Mouse (Mus musculus) liver, embryonic 14.5 days (tissue): ENCODE results near the gene Gprc5b. TPM values are rescaled to one million over a fixed set of nuclear protein-coding genes. Genes with fewer than 3 reads are reported as not detected.

Experiments used
- ATAC-seq: fragments of 200-750 bp; cut with Nextera tagmentation; 2 replicates; pipeline ENCODE4 v1.8.0; 2017; ENCODE audit warnings: moderate number of reproducible peaks, mild to moderate bottlenecking, moderate library complexity; ENCODE audit not compliant: insufficient read depth
- DNase-seq, 3 experiments: peaks; one replicate each; pipeline ENCODE4 v3.0.0-alpha.2; 2012 to 2013; ENCODE audit warnings: low read depth in 3 of 3, low spot score in 3 of 3
- H3K27ac ChIP-seq: fragments of 300-500 bp; sonication (generic); 2 replicates; pipeline ENCODE4 v1.5.1; 2014; ENCODE audit warnings: moderate library complexity, mild to moderate bottlenecking, control low read depth, inconsistent platforms
- H3K27me3 ChIP-seq: fragments of 300-500 bp; sonication (generic); 2 replicates; pipeline ENCODE4 v1.6.1; 2014; ENCODE audit warnings: mild to moderate bottlenecking, low read length, moderate library complexity; ENCODE audit not compliant: control insufficient read depth, insufficient read depth
- H3K36me3 ChIP-seq: fragments of 300-500 bp; sonication (generic); replicated peaks from 2 replicates; pipeline ENCODE4 v1.6.1; 2014; ENCODE audit warnings: low read depth; ENCODE audit not compliant: control insufficient read depth, insufficient read depth
- H3K4me1 ChIP-seq, 2 experiments: fragments of 200-500 bp in 1 of 2; fragments of 300-500 bp in 1 of 2; sonication (generic) in 1 of 2; replicated peaks; 2 replicates each; pipeline ENCODE4 v1.6.1; 2012 to 2014; ENCODE audit warnings: antibody characterized with exemption in 1 of 2, inconsistent platforms in 1 of 2, low read length in 1 of 2; ENCODE audit not compliant: control insufficient read depth in 2 of 2, insufficient read depth in 2 of 2
- H3K4me2 ChIP-seq: fragments of 300-500 bp; sonication (generic); 2 replicates; pipeline ENCODE4 v1.6.1; 2014; ENCODE audit warnings: low read depth, mild to moderate bottlenecking, control low read depth, moderate library complexity
- H3K4me3 ChIP-seq, 2 experiments: fragments of 200-500 bp in 1 of 2; fragments of 300-500 bp in 1 of 2; sonication (generic) in 1 of 2; 2 replicates each; pipeline ENCODE4 v1.5.1; 2012 to 2014; ENCODE audit warnings: low read depth in 2 of 2, low read length in 2 of 2, mild to moderate bottlenecking in 2 of 2, control low read depth in 1 of 2, inconsistent platforms in 1 of 2, moderate library complexity in 1 of 2; ENCODE audit not compliant: insufficient read depth in 1 of 2
- H3K9ac ChIP-seq: fragments of 300-500 bp; sonication (generic); replicated peaks from 2 replicates; pipeline ENCODE4 v1.6.1; 2014; ENCODE audit warnings: mild to moderate bottlenecking, control low read depth, moderate library complexity
- H3K9me3 ChIP-seq: fragments of 300-500 bp; sonication (generic); 2 replicates; pipeline ENCODE4 v1.6.1; 2016; ENCODE audit warnings: low read length, mixed read lengths; ENCODE audit not compliant: control insufficient read depth
- CTCF ChIP-seq: IDR thresholded peaks from 2 replicates; pipeline ENCODE4 v1.5.1; 2016; ENCODE audit warnings: antibody characterized with exemption, low read depth, control low read depth
- EP300 ChIP-seq: IDR thresholded peaks from 2 replicates; pipeline ENCODE4 v1.6.1; 2016; ENCODE audit warnings: antibody characterized with exemption, low read depth
- WGBS: fragments of 180-500 bp; shearing (Covaris S2); extraction: QIAGEN DNeasy Blood & Tissue Kit; methylation state at CpG from one replicate; pipeline ENCODE4 v1.1.7; 2014; ENCODE audit not compliant: insufficient replicate concordance; 5-methylcytosine and 5-hydroxymethylcytosine counted together
- polyA plus RNA-seq, 2 experiments: library from polyadenylated mRNA; depleted of rRNA in 1 of 2; stranded (reverse) in 1 of 2; unstranded in 1 of 2; fragments of >200 nt; fragmentation: Nextera tagmentation in 1 of 2; extraction: Ambion mirVana in 1 of 2; gene quantifications; 2 replicates each; pipeline versions ENCODE4 v1.2.1 to v1.2.3; 2012 to 2014

The Gprc5b gene
- polyA plus RNA-seq, 2 experiments, result 0.30 to 0.76 TPM

DNA sequence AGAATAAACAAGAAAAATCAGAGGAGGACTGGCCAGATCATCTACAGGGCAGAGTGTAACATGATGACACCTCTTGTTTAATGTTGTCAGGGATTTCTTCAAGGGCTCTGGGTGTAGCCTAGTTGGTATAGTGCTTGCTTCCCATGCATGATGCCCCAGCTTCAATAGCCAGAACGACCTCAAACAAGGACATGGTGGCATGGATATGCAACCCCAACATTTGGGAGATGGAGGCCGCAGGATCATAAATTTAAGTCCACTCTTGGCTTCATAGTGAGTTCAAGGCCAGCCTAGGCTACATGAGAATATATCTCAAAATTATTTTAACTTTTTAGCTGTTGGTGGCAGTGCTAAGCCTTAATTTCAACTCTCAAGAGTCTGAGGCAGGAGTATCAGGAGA lies 67.7 kb downstream of the Gprc5b start:
- TF ChIP-seq CTCF (no peak), EP300 (no peak)
- no peaks in the 10 kb centered on the region for H3K9me3 ChIP-seq
- WGBS, result 58% methylated on average over 2 of the region's 2 CpGs
- H3K4me3 ChIP-seq, result no peak overlapping the region
- DNase-seq (no peak), ATAC-seq (no peak)
- no peaks in the 10 kb centered on the region for H3K36me3 ChIP-seq
- no peak overlapping the region for H3K4me2 ChIP-seq
- no peak overlapping the region for H3K9ac ChIP-seq
- no peak overlapping the region for H3K27ac ChIP-seq
- no peaks in the 10 kb centered on the region for H3K4me1 ChIP-seq
- H3K27me3 ChIP-seq, result no peaks in the 10 kb centered on the region

DNA sequence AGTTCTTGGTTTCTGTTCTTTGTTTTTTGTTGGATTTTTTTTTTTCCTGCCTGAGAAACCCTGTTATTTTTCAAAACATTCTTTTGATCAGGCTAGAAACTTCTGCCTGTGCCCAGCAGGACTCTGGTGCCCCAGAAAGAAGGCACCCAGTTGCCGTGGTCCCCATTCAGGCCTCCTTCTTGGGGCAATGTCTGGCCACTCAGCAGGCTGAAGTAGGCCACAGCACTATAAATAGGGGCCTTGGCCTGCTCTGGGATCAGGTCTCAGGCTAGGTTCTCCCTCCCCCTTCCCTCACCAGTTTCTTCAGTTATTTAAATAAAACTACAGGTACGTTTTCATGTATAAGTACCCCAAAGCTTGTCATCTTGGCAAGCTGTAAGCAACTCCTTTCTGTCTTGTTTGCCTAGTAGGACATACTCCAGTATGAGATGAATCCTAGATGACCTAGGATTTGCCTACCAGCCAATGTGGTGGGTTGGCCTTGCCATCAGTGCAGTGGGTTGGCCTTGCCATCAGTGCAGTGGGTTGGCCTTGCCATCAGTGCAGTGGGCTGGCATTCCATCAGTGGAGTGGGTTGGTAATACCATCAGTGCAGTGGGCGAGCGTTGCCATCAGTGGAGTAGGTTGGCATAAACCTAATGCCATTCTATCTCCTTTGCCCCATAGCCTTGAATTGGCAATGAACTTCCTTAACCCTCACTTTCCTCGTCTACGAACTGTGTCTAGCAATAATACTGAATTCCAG lies 68.3 kb downstream of the Gprc5b start:
- ATAC-seq (no peak), DNase-seq (no peak)
- no peak overlapping the region for H3K27ac ChIP-seq
- H3K4me3 ChIP-seq, result no peak overlapping the region
- H3K4me2 ChIP-seq, result no peak overlapping the region
- no peak for TF ChIP-seq CTCF
- no peak for TF ChIP-seq EP300
- no peaks in the 10 kb centered on the region for H3K4me1 ChIP-seq
- H3K27me3 ChIP-seq, result no peaks in the 10 kb centered on the region
- no peaks in the 10 kb centered on the region for H3K9me3 ChIP-seq
- no peaks in the 10 kb centered on the region for H3K36me3 ChIP-seq
- 65% methylated on average over 6 of the region's 6 CpGs for WGBS
- H3K9ac ChIP-seq, result no peak overlapping the region

DNA sequence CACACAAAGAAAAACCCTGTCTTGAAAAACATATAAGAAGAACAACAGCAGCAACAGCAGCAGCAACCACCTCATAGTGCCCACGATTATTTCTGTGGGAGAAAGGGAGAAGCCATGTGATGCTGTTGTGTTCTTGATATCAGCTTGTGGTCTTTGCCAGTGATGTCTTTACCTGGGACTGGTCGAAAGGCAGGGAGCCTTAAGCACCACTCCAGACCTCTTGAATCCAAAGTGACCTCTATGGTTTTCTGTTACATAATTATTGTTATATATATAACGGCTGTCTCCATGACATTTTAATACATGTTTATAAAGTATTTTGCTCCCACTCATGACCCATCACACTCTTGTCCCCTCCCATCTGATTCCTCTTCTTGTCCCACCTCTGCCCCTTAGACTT lies 69.5 kb downstream of the Gprc5b start:
- ATAC-seq (no peak), DNase-seq (no peak)
- H3K27ac ChIP-seq, result no peak overlapping the region
- no peak overlapping the region for H3K9ac ChIP-seq
- H3K4me2 ChIP-seq, result no peak overlapping the region
- 46% methylated on average over 3 of the region's 3 CpGs for WGBS
- H3K36me3 ChIP-seq, result no peaks in the 10 kb centered on the region
- TF ChIP-seq EP300 (no peak), CTCF (no peak)
- H3K9me3 ChIP-seq, result no peaks in the 10 kb centered on the region
- no peaks in the 10 kb centered on the region for H3K27me3 ChIP-seq
- no peaks in the 10 kb centered on the region for H3K4me1 ChIP-seq
- H3K4me3 ChIP-seq, result no peak overlapping the region

DNA sequence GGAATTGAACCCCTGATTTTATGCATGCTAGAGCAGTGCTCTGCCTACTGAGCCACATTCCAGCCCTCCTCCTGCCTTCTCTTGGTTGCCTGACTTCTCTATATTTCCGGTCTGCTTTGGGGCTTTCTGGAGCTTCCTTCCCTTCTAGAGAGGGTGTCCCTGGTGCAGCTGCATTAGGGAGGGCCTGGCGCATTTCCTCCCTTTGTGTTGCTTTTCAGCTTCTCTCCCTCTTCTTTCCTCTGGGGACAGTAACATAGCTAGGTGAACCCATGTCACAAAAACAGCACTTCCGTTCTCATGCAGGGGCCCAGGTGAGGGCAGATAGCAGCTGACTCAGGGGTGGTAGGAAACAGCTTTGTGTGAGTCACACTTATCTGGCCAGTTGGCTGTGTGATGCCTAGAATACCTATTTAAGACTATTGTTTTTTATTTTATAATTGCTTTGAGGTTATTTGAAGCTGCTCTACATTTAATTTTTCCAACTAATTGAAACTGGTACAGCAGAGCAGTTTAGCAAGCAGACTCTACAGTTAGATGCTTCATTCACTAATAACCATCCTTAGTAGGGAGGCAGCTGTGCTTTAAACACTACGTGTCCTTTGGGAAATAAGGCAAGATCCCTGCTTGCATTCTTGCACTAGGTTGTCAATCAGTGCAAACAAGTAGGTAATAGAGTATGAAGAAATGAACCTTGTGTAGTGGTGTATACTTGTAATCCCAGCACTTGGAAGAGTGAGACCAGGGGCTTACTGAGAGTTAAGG lies 72.4 kb downstream of the Gprc5b start:
- DNase-seq, result no peak
- no peak for ATAC-seq
- Histone ChIP-seq H3K9ac (no peak overlapping the region), H3K4me3 (no peak overlapping the region), H3K9me3 (no peaks in the 10 kb centered on the region), H3K27ac (no peak overlapping the region), H3K4me1 (no peaks in the 10 kb centered on the region), H3K27me3 (no peaks in the 10 kb centered on the region), H3K4me2 (no peak overlapping the region), H3K36me3 (no peaks in the 10 kb centered on the region)
- WGBS, result 32% methylated on average over 4 of the region's 4 CpGs
- TF ChIP-seq EP300 (no peak), CTCF (no peak)

Other genes starting within 250 kb of the Gprc5b start
- 0.21 and 0.40 TPM in 2 replicates for gene Iqck, start 139.5 kb downstream of the Gprc5b start, polyA plus RNA-seq (2012; rRNA removed)
- 0.22 and 0.27 TPM in 2 replicates for gene Iqck, start 139.5 kb downstream of the Gprc5b start, polyA plus RNA-seq (2014; fragmentation: Nextera tagmentation; extraction: Ambion mirVana)
- 8.0 and 11.0 TPM in 2 replicates for gene Knop1, start 139.0 kb downstream of the Gprc5b start, polyA plus RNA-seq (2012; rRNA removed)
- 32.0 and 34.8 TPM in 2 replicates for gene Knop1, start 139.0 kb downstream of the Gprc5b start, polyA plus RNA-seq (2014; fragmentation: Nextera tagmentation; extraction: Ambion mirVana)
- not detected in 2 replicates for gene Gpr139, start 189.4 kb upstream of the Gprc5b start, polyA plus RNA-seq (2012; rRNA removed)
- not detected in 2 replicates for gene Gpr139, start 189.4 kb upstream of the Gprc5b start, polyA plus RNA-seq (2014; fragmentation: Nextera tagmentation; extraction: Ambion mirVana)